14 mouse cellular contexts compared by ENCODE assay signal in the genomic region with DNA sequence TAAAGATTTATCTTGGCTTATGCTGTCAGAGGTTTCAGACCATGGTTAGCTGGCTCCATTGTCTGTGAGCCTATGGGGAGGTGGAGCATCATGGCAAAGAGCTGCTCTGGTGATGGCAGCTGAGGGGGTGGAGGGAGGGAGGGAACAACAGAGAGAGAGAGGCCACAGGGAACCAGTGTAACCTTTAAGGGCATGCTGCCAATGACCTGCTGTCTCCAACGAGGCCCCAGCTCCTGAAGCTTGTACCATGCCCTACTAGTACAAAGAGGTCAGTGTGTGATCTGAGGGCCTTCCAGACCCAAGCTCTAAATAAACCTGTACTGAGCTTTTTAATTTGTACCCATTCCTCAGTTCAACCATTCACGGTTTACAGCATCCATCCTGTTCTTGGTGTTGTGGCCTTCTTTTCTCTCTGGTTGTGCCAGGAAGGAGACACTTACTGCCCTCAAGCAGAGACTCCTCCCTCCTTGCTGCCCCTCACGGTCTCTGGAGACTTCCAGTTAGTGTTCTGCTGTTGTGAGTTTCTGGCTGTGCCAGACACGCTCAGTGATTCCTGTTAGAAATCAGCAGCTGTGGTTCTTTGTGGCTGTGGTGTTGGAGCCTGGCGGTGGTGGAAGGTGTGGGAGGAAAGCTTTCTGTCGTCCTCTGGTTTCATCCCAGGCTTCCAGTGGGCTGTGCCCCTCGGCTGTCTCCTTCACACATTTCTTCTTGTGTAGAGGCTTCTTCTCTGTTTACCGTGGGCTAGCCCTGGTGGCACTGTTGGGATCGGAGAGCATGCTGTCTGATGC.
DNase-seq lines count a peak whose midpoint lies in the region; ATAC-seq lines count a peak whose summit lies in the region.
"Had no signal": no experiment of that assay in that cellular context is flagged by ENCODE, and none has a peak within 500 bp of the region (broad histone marks: within the 10 kb centered on the region; RNA-seq: fewer than 3 reads in every experiment).

No protein-coding gene starts in this region.

- H3K4me3 ChIP-seq in kidney, embryonic 16.5 days (ENCODE audit: low read length): no peak overlapping the region
- H3K4me3 ChIP-seq: embryonic facial prominence, embryonic 13.5 days; limb, embryonic 13.5 days; lung, embryonic 15.5 days had no signal

- intact Hi-C loops in heart, postnatal 14 days (cut with DNase I): no loop called here

- H3K4me1 ChIP-seq in kidney, embryonic 16.5 days (ENCODE audit: insufficient read depth, low read length): no peaks in the 10 kb centered on the region
- H3K4me1 ChIP-seq: embryonic facial prominence, embryonic 13.5 days; limb, embryonic 13.5 days; lung, embryonic 15.5 days had no signal

- no peak overlapping the region for H3K4me2 ChIP-seq in kidney, embryonic 16.5 days (replicated peaks; ENCODE audit: low read depth, low read length)
- H3K4me2 ChIP-seq: embryonic facial prominence, embryonic 13.5 days; limb, embryonic 13.5 days; lung, embryonic 15.5 days had no signal

- no peaks in the 10 kb centered on the region for H3K27me3 ChIP-seq in kidney, embryonic 16.5 days (ENCODE audit: insufficient read depth, low read length)
- H3K27me3 ChIP-seq: embryonic facial prominence, embryonic 13.5 days; limb, embryonic 13.5 days; lung, embryonic 15.5 days had no signal

- 43% methylated on average over 9 of the region's 9 CpGs for WGBS in kidney, embryonic 16.5 days

- peak; percentile 35 to 58 for DNase-seq in cerebellum, adult 18-20 months
- DNase-seq in kidney, adult 8-10 months: peak; percentile 13 to 19
- DNase-seq in right cerebral cortex, adult 18-20 months: peak; percentile 73
- no peak for DNase-seq in right cerebral cortex, postnatal 4 days
- DNase-seq in gastrocnemius, adult 18-20 months (ENCODE audit: low spot score): no peak
- DNase-seq in heart, postnatal 14 days: no peak
- DNase-seq: adrenal gland, postnatal 25 days; midbrain, embryonic 14.5 days had no signal

- H3K9ac ChIP-seq in kidney, embryonic 16.5 days (replicated peaks; ENCODE audit: low read length): no peak overlapping the region
- H3K9ac ChIP-seq: embryonic facial prominence, embryonic 13.5 days; limb, embryonic 13.5 days; lung, embryonic 15.5 days had no signal

- no peak overlapping the region for H3K27ac ChIP-seq in kidney, embryonic 16.5 days (ENCODE audit: low read length)
- H3K27ac ChIP-seq: embryonic facial prominence, embryonic 13.5 days; limb, embryonic 13.5 days; lung, embryonic 15.5 days had no signal

- no peak for ATAC-seq in cerebellum, adult (ENCODE audit: insufficient number of reproducible peaks, low FRiP score, low TSS enrichment)
- no peak for ATAC-seq in kidney, embryonic 16.5 days (ENCODE audit: low FRiP score, low TSS enrichment)
- ATAC-seq: activated CD4-positive, CD25-positive, alpha-beta regulatory T cell, adult 4 months had no signal

- no peaks in the 10 kb centered on the region for H3K36me3 ChIP-seq in kidney, embryonic 16.5 days (ENCODE audit: insufficient read depth, low read length)
- H3K36me3 ChIP-seq: embryonic facial prominence, embryonic 13.5 days; limb, embryonic 13.5 days; lung, embryonic 15.5 days had no signal

- no peaks in the 10 kb centered on the region for H3K9me3 ChIP-seq in kidney, embryonic 16.5 days (ENCODE audit: low read length)
- H3K9me3 ChIP-seq: embryonic facial prominence, embryonic 13.5 days; limb, embryonic 13.5 days; lung, embryonic 15.5 days had no signal

Comparison
In these comparisons a context has a peak if more than half of its experiments do, and no peak if none do; other contexts are left out.
1. DNase-seq: peak in cerebellum, adult 18-20 months (2 of 2), kidney, adult 8-10 months (2 of 2) and right cerebral cortex, adult 18-20 months (single experiment); none in right cerebral cortex, postnatal 4 days (single experiment), gastrocnemius, adult 18-20 months (single experiment) and heart, postnatal 14 days (0 of 2).